Mouse (Mus musculus): Measurements from ENCODE around the gene Phf23.

The Phf23 gene

DNA sequence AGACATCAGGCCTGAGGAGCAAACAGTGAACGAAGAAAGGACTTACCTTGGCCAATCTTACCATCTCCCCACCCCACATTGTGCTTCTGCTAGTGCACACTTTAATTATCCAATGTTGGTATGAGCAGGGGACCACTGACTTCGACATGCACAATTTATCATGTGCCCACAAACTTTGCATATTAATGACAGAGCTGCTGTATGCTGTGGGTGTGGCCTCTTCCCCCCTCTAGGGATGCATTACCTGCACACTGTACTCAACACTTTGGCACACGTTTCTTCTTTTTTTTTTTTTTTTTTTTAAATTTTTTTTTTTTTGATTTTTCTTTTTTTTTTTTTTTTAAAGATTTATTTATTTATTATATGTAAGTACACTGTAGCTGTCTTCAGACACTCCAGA is 24.8 kb upstream of the Phf23 start:
- no peak for DNase-seq (ENCODE audit: low spot score)

DNA sequence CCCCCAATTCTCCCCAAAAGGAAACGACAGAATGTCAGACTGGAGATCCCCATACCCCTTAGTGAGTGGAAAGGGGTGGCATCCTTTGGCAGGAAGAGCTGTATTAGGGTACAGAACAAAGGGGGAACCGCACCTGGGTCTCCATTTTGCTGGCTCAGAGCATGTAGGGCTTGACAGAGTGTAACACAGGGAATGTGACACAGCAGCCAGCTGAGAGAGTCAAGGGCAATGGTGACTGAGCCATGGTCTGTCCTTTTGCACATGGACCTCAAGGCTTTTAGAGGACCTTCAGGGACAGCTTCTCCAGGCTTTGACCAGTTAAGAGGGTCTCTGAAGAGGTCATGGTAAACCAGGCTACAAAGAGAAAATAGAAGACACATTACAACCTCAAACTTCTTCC is 20.7 kb upstream of the Phf23 start:
- no peak for DNase-seq (ENCODE audit: low spot score)

DNA sequence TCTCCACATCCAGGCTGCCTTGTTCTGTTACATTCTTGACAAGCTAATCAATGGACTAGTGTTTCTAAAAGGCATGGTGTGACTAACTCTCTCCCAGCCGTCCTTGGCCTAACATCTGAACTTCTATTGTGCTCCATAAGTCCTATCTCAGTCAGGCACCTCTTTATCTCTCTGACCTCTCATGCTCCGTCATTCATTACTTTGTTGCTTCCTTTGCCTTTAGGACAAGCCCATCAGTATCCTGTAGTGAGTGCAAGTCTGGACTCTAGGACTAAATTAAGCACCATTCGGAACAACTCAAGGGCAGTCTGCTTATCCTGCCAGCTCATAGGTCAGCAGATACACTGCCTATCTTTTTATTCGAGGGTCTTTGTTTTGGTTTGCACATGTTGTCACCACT is 19.3 kb upstream of the Phf23 start:
- no peak for DNase-seq (ENCODE audit: low spot score)

DNA sequence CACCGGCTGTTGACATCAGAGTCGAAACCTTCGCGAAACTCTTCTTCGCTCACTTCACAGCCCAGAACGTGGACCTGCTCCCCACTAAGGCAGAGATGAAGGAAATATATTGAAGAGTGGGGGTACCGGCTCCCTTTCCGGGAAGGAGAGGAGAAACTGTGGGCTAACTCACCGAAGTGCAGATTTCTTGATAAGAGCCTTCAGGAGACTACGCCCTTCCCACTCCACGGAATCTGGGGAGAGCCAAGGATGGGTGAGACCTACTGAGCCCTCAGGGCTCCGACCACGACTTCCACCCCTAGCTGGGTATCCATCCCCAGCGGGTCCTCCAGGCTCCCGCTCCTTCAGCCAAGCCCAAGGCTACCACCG is 15.8 kb upstream of the Phf23 start:
- DNase-seq (ENCODE audit: low spot score), result no peak

DNA sequence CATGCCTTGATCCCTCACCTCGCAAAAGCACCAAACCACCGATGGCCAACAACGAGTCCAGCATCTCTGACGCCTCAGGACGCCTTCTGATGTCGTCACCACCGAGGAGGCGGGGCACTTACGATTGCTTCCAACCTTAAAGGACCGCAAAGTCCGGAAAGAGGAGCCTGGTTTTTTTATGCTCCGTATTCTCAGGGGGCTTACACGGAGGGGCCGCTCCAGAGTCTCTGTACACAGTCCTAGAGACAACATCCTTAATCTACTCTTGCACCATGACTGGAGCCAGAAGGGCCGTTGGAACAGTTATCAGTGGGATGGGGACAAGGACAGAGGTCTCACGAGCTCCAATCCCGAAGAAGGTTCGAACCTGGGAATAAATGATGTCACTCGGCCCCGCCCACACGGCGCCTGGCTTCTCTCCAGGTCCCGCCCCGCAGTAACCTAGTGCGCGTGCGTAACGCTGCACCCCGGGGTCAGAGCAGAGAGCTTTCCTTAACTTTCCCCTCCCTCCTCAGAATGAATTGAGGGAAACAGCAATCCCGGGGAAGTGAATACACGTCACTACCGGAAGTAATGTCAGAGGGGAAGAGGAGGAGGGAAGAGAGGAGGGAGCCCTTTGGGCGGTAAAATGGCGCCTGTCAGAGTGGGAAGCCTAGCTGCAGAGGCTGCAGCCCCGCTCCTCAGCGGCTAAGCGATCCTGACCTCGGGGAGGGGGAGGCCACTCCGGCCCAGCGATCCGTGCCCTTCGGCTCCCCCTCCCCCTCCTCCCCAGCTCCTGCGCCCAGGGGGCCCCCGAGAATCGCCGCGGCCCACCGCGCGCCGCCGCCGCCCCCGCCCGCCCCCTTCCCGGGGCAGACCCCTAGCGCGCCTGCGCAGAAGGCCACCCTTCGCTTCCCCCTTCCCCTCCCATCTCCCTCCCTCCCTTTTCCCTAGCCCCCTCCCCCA is 15.1 kb upstream of the Phf23 start:
- peak; percentile 97 for DNase-seq (ENCODE audit: low spot score)

DNA sequence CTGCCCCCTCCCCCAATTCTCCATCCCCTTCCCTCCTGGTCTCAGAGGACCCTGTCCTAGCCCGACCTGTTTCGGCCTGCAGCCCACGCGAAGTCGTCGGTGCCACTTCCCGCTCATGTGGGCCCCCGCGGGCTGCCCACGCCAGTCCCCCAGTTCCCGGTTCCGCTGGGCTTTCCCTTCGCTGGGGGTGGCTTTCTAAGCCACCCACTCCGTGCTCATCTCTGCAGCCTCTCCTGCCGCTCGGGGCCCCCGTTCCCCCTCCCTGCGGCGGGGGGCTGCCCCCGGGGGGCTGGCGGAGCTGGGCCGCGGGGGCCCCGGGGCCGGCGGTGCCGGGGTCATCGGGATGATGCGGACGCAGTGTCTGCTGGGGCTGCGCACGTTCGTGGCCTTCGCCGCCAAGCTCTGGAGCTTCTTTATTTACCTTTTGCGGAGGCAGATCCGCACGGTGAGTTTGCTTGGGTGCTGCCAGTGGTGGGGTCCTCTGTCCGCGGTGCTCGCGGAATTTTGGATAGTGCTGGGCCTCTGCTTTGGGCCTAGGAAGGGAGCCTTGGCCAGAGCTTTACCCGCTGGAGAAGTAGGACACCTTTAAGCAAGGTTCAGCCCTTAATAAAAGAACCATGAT is 14.3 kb upstream of the Phf23 start, which contains the start of gene Ctdnep1:
TSS of gene Ctdnep1 (plus strand) at position 16 of the 622 bp plus-strand sequence.
- no peak for DNase-seq (ENCODE audit: low spot score)

DNA sequence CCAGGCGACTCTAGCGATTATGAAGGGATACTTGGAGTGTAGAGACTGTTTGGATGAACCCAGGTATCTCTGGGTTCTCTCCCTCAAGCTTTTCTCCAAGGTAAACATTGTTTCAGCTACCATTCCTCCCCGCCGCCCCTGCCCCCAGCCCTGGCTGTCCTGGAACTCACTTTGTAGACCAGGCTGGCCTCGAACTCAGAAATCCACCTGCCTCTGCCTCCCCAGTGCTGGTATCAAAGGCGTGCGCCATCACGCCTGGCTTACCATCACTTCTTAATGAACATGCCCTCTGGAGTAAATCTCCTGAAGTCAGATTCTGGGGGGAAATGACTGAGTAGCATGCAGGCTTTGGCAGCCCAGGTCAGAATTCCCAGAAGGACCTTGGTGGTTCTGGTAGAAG is 13.4 kb upstream of the Phf23 start, which contains the start of gene Elp5:
TSS of gene Elp5 (minus strand) at position 293 of the 400 bp plus-strand sequence.
- no peak for DNase-seq (ENCODE audit: low spot score)

DNA sequence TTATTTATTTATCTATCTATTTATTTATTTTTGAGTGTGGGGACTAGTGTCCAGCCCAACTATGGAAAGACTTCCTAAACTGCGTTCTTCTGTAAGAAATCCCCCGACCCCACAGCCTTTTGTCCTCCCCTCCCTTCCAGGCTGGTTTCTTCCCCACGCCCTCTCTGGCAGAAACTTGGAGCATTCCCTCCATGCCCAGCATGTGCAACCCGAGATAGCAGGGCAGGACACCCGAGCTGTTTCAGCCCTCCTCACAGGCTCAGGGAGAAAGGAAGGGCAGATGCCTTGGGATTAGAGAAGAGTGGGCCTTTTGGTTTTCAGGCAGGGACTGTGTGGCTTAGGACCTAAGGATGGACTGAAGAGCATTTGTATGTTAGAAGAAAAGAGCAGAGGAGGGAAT is 12.7 kb upstream of the Phf23 start:
- DNase-seq (ENCODE audit: low spot score), result no peak

DNA sequence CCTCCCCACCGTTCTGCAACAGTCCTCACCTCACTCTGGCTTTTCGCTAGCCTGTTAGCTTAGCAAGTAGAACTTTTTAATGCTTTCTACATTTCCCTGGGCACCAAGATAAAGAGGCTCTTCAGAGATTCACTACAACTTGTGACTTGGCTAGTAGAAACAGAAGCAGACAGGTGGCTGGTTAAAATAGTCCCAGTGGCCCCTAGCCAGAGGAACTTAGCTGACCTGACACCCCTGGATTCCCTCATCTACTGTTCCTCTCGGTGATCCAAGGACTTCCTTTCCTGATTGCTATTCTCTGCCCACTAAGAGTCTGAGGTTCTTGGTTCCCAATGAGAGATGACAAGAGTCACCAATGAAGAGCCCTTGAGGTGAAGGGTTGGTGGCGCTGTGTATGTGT is 12.2 kb upstream of the Phf23 start:
- DNase-seq (ENCODE audit: low spot score), result no peak

DNA sequence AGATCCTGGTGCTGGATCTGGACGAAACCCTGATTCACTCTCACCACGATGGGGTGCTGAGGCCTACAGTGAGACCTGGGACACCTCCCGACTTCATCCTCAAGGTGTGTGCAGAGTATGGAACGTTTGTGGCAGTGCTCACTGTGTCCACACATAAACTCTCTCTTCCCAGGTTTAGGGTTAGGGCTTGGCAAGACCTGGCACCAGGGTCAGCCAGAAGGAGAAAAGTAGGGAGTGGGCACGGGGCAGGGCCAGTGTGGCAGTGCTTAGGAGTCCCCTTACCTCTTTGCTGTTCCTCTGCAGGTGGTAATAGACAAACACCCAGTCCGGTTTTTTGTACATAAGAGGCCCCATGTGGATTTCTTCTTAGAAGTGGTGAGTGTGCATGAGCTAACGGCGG is 11.1 kb upstream of the Phf23 start:
- no peak for DNase-seq (ENCODE audit: low spot score)

DNA sequence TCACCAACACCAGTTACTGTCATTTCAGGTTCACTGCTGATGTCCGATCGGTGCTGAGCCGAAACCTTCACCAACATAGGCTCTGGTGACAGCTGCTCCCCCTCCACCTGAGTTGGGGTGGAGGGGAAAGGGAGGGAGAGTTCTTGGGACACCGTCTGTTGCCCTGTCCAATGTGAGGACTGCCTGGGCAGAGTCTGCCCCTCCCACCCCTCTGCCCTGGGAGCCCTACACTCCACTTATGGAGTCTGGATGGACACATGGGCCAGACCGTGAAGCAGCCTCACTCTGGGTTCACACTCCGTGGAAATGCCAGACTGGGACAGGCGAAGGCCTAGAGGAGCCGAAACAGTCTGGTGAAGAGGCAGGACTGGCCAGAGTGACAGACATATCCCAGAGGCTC is 5.6 kb upstream of the Phf23 start:
- no peak for DNase-seq (ENCODE audit: low spot score)

DNA sequence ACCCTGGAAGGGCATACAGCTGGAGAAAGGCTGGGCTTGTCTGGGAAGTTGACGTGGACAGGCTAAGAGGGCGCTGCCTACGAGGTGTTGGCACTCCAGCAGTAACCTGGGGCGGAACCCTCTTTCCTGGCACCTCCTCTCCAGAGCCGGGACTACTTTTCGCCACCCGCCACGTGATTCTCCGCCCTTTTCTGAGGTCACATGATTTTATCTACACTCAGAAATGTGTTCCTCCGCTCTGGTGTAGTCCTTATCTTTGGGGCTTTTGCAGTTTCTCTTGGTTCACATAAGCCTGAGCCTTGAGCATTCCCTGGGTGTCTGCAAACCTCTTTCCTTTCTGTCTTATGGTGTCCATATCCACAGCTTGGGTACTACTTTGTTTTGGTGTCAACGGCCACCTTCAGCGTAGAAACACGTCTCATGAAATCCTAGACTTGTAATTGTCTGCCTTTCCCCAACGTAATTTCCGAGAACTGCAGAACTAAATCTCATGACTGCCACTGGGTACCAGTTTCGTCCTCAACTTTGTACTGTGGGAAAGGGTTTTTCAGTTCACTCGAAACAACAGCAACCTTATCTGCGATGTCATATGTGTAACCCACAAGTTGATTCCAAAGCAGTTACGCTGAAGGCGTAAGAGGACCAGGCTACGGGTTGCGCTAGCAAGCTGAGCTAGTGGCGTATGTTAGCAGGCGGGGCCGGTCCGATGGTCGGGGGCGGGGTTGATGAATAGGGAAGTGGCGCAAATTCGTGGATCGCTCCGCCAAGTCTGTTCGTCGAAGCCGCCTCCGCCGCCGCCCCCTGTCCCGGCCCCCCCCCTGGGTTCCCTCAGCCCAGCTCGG is 4.5 kb upstream of the Phf23 start, which contains the start of gene Gabarap:
TSS of gene Gabarap (plus strand) at position 294 of the 842 bp plus-strand sequence.
- DNase-seq (ENCODE audit: low spot score), result peak; percentile 95

DNA sequence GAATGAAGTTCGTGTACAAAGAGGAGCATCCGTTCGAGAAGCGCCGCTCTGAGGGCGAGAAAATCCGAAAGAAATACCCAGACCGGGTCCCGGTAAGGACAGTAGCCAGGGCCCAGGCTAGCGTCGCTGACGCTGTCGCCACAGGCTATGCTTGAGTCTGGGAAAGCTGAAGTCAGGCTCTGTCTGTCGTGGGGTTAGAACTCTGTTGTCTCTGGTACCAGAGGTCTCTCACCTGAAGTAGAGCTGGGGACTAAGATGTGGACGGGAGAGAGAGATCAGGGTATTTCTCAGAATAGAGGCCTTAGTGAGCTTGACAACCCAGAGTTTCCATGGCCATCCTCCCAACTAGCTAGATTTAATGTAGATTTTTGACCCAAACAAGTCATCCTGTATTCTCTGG is 3.9 kb upstream of the Phf23 start:
- DNase-seq (ENCODE audit: low spot score), result no peak

DNA sequence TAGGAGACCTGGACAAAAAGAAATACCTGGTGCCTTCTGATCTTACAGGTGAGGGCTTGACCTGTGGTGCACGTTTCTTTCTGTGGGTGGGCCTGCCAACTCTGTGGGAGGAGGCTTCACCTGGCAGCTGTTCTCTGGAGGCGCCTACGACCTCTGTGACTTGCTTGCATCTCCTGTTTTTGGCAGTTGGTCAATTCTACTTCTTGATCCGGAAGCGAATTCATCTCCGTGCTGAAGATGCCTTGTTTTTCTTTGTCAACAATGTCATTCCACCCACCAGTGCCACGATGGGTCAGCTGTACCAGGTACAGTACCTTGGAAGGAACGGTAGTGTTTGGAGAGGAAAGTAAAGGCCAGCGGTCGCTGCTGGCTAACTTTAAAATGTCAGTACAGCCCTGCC is 3.2 kb upstream of the Phf23 start:
- DNase-seq (ENCODE audit: low spot score), result no peak

DNA sequence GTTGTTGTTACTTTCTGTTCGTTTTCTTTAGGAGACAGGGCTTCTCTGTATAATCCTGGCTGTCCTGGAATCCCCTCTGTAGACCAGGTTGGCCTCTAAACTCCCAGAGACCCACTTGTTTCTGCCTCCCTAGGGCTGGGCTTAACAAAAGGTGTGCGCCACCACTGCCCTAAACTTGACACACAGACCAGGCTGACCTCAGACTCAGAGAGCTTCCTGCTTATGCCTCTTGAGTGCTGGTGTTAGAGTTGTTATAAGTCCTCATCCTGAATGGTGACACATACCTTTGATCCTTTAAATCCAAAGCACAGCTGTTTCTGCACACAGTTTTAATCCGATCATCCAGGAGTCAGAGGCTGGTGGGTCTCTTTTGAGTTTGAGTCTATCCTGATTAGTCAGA is 2.6 kb upstream of the Phf23 start:
- no peak for DNase-seq (ENCODE audit: low spot score)

DNA sequence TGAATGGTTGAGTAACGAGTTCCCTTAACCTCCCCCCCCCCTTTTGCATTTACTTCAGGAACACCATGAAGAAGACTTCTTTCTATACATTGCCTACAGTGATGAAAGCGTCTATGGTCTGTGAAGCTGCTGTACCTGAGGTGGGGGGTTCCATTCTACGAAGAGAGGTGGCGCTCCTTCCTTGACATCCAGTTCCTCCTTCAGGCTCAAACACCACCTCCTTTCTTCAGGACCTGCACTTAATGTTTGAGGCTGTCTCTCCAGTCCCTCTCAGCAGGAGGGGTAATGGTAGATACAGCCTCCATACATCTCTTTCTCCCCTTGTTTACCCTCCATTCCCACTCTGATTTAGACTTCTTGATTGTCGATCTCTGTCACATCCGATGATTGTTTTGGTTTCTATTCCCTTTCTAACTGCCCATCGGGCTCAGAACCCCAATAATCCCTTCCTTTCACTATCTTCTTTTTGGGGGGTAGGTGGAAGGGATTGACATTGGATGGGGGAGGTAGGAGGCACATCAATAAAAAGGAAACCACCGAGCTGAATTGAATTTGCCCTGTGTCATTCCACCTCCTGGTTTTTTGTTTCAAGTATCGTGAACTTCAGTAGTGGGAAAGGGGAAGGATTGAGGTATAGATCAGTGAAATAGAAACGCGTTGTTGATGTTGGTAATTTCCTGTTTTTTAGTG is 1.0 kb upstream of the Phf23 start:
- DNase-seq (ENCODE audit: low spot score), result no peak

DNA sequence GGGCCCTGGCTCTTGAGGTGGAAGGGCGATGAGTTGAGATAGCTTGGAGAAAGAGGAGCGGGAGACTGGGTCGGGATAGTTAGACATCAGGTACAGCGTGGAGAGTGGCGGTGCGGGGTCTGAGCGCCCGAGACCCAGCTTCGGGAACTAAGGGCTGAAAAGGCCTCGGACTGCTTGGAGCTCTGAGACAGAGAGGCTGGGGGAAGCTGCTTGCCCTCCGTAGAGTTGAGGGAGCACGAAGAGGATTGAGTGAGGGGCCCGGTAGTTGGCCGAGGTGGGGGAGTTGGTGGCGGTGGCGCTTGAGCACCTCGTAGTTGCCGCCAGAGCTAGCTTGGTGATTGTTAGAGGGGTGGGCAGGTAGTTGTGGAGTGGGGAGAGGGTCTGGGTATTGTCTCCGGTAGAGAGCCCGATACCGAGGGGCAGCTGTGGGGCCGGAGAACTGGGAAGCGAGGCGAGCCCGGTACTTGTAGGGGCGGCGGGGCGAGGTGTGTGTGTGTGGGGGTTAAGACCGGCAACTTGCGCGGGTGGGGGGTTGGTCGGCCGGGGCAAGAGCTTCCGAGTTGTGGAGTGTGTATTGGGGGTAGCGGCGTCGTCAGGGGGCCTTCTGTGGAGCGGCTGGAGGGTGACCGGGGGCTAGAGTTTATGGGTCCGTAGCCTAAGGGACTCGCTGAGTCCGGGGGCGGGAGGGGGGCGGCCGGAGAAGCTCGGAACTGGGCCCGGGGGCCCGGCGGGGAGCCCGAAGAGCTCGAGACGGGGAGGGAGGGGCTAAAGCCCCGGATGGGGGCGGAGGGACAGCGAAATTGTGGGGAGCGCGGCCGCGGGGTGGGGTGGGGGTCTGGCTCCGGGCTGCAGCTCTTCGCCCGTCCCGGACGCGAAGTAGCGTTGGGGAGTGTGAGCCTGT is 834 bp downstream of the Phf23 start:
- peak; percentile 50 for DNase-seq (ENCODE audit: low spot score)

DNA sequence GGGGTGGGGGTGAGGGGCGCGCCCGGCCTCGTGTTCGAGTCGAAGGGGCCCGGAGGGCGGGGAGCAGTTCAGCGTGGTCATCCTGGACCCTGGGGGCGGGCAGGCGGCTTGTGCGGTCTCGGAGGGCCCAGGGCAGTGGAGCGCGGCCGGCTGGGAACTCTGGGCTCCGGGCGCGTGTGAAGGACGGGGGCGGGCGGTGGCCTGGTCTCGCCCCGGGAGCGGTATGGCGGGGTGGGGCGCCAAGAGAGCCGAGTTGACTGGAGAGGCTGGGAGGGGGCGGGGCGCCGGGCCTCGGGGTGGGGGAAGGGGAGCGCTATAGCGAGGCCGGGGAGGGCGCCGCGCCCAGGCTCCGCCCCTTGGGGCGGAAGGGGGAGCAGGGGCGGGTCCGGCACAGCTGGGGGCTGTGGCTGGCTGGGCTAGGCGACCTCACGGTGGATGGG is 1.5 kb downstream of the Phf23 start:
- peak; percentile 84 for DNase-seq (ENCODE audit: low spot score)

DNA sequence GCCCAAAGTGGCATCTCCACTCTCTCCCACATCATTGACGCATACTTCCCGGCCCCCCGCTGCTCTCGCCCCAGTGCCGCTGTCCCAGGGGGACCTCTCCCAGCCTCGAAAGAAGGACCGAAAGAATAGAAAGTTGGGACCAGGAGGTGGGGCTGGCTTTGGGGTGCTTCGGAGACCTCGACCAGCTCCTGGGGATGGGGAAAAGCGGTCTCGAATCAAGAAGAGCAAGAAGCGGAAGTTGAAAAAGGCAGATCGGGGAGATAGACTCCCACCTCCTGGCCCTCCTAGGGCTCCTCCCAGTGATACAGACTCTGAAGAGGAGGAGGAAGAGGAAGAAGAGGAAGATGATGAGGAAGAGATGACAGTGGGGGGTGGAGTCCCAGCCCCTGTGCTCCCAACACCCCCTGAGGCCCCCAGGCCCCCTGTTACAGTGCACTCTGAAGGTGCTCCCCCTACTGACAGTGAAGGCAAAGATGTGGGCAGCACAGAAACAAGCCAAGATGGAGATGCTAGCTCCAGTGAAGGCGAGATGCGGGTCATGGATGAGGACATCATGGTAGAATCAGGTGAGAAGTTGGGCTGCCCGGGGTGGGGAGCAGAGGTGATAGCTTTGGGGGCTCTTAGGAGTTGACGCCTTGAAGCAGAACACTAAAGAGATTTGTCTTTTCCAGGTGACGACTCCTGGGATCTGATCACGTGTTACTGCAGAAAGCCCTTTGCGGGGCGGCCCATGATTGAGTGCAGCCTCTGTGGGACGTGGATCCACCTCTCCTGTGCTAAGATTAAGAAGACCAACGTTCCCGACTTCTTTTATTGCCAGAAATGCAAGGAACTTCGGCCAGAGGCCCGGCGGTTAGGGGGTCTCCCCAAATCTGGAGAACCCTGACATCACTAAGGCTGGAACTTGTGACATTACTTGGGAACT is 3.3 kb downstream of the Phf23 start:
- no peak for DNase-seq (ENCODE audit: low spot score)

DNA sequence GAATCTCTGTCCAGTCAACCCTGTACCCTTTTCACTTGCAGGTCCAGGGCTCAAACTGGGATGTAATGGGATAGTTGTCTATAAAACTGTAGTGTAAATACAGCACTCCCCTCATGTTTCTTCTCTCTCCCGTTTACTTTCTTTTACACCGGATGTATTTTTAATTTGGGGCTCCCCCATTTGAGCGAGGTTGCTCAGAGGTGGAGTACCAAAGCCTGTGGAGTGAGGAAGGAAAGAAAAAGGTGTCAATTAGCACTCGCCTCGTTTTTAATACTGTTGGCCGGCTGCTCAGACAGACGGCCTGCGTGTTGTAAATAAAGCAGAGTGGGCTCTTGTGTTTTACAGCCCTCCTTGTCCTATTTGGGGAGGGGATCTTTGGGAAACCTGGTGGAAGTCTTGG is 4.1 kb downstream of the Phf23 start:
- no peak for DNase-seq (ENCODE audit: low spot score)
